Mouse (Mus musculus): ENCODE measurements around the gene Hmgb1.

DNA sequence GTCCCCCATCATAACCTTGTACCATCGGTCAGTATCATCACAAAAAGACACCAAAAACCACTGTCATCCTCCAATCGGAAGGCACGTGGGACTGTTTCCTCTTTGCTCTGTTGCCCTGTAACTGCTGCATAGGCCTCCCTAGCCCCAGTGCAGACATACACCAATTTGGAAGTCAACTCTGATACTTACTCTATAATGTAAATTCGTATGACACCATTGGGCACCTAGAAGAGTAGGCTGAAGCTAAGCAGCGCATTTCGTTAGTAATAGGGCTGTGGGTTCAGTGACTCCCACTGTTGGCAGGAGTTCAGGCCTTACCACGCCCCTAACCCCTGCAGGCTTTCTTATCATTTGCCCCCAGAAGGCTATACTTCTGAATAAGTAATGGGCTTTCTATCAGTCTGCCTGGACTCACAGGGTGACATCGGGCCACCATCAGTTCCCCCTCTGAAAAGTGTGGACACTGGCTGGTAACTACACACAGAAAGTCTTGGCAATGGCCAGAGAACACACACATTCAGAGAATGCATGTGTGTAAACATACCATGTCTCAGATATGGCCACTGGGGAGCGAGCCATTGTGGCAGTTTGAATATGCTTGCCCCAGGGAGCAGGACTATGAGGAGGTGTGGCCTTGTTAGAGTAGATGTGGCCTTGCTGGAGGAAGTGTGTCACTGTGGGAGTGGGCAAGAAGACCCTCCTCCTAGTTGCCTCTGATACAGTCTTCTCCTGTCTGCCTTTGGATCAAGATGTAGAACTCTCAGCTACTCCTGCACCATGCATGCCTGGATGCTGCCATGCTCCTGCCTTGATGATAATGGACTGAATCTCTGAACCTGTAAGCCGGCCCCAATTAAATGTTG lies 97.7 kb downstream of the Hmgb1 start:
- no peak for TF ChIP-seq POLR2A (IDR thresholded peaks at IDR 0.05; ENCODE audit: extremely low read depth, insufficient read depth, low read length)
- TF ChIP-seq CTCF (IDR thresholded peaks at IDR 0.05; ENCODE audit: low read depth, low read length) = no peak
